Mouse (Mus musculus): ENCODE data around the gene Rho.

- TF ChIP-seq CTCF (conservative IDR thresholded peaks at IDR 0.05; ENCODE audit: insufficient read depth, insufficient read length, low read depth, low read length) (no peak), POLR2A (IDR thresholded peaks at IDR 0.05; ENCODE audit: low read depth, low read length) (no peak)
Observed at GRCm38 (mm10) chr6:115924829-115925228, 6.7 kb upstream of the Rho start.
